Mouse (Mus musculus): ENCODE data around the gene Mapk9.
"Not testable (repeated sequence)": the region's sequence is repeated elsewhere in the genome, so short reads cannot be mapped to it uniquely, and the experiment has no call there.

Mapk9 gene

GRCm38 (mm10) chr11:49846401-49847070, at the start of gene Mapk9:
Mapk9 (plus strand) TSS chr11:49846751.
- DNase-seq = peak; percentile 99

- no peak for DNase-seq
Observed at GRCm38 (mm10) chr11:49798931-49799330, 47.6 kb upstream of the Mapk9 start.

- peak; percentile 69 to 72 for DNase-seq
Observed at GRCm38 (mm10) chr11:49801516-49801915, 45.0 kb upstream of the Mapk9 start.

- no peak for DNase-seq
Observed at GRCm38 (mm10) chr11:49803801-49804200, 42.8 kb upstream of the Mapk9 start.

- DNase-seq = no peak
Observed at GRCm38 (mm10) chr11:49806218-49806617, 40.3 kb upstream of the Mapk9 start.

- DNase-seq = no peak
Observed at GRCm38 (mm10) chr11:49808946-49809345, 37.6 kb upstream of the Mapk9 start.

GRCm38 (mm10) chr11:49810696-49811095, 35.9 kb upstream of the Mapk9 start:
- DNase-seq = not testable (repeated sequence)

- DNase-seq = no peak
Observed at GRCm38 (mm10) chr11:49811099-49811541, 35.4 kb upstream of the Mapk9 start.

GRCm38 (mm10) chr11:49811879-49812278, 34.7 kb upstream of the Mapk9 start:
- no peak for DNase-seq

GRCm38 (mm10) chr11:49818869-49819566, 27.5 kb upstream of the Mapk9 start:
- no peak for DNase-seq

- no peak for DNase-seq
Observed at GRCm38 (mm10) chr11:49819676-49820075, 26.9 kb upstream of the Mapk9 start.

GRCm38 (mm10) chr11:49820928-49821327, 25.6 kb upstream of the Mapk9 start:
- DNase-seq = no peak

- DNase-seq = no peak
Observed at GRCm38 (mm10) chr11:49821546-49821945, 25.0 kb upstream of the Mapk9 start.

GRCm38 (mm10) chr11:49822337-49822736, 24.2 kb upstream of the Mapk9 start:
- no peak for DNase-seq

- peak; percentile 48 to 73 for DNase-seq
Observed at GRCm38 (mm10) chr11:49824896-49825295, 21.7 kb upstream of the Mapk9 start.

- no peak for DNase-seq
Observed at GRCm38 (mm10) chr11:49827243-49827642, 19.3 kb upstream of the Mapk9 start.

- no peak for DNase-seq
Observed at GRCm38 (mm10) chr11:49829176-49829745, 17.3 kb upstream of the Mapk9 start.

- DNase-seq = no peak
Observed at GRCm38 (mm10) chr11:49831980-49832379, 14.6 kb upstream of the Mapk9 start.

- DNase-seq = no peak
Observed at GRCm38 (mm10) chr11:49832962-49833361, 13.6 kb upstream of the Mapk9 start.

GRCm38 (mm10) chr11:49834248-49834647, 12.3 kb upstream of the Mapk9 start:
- DNase-seq = no peak

GRCm38 (mm10) chr11:49835257-49835956, 11.1 kb upstream of the Mapk9 start:
- DNase-seq = no peak

- no peak for DNase-seq
Observed at GRCm38 (mm10) chr11:49837717-49838407, 8.7 kb upstream of the Mapk9 start.

- no peak for DNase-seq
Observed at GRCm38 (mm10) chr11:49840666-49841065, 5.9 kb upstream of the Mapk9 start.
